Comparison of ENCODE assay signal across 10 mouse cellular contexts in the genomic region with DNA sequence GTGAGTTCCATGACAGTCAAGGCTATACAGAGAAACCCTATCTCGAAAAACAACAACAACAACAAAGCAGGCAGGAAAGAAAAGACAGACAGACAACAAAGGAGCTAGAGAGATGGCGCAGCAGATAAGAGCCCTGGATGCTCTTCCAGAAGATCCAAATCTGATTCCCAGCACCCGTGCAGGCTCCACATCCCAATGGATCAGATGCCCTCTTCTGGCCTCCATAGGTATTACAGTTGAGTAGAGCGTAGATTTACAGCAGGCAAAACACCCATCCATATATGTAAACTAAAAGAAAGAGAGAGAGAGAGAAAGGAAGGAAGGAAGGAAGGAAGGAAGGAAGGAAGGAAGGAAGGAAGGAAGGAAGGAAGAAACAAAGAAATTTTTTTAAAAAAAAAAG. TPM values are rescaled to one million over a fixed set of nuclear protein-coding genes. Genes with fewer than 3 reads are reported as not detected.
DNase-seq lines count a peak whose midpoint lies in the region; ATAC-seq and TF ChIP-seq lines count a peak whose summit lies in the region.
"Had no signal": no experiment of that assay in that cellular context is flagged by ENCODE, and none has a peak within 500 bp of the region (broad histone marks: within the 10 kb centered on the region; RNA-seq: fewer than 3 reads in every experiment).

No protein-coding gene starts in this region.

- no peaks in the 10 kb centered on the region for H3K36me3 ChIP-seq in kidney, postnatal 0 days (ENCODE audit: insufficient read depth, low read length)
- H3K36me3 ChIP-seq in CH12.LX (replicated peaks in 1 of 2; ENCODE audit: control insufficient read depth in 1 of 2, insufficient read depth in 1 of 2, low read length in 1 of 2), result no peaks in the 10 kb centered on the region
- H3K36me3 ChIP-seq in lung, embryonic 14.5 days (ENCODE audit: insufficient read depth), result no peaks in the 10 kb centered on the region
- H3K36me3 ChIP-seq in heart, embryonic 11.5 days (ENCODE audit: control insufficient read depth, insufficient read depth, low read length), result no peaks in the 10 kb centered on the region
- H3K36me3 ChIP-seq: embryonic facial prominence, embryonic 15.5 days had no signal

- TF ChIP-seq POLR2A in CH12.LX (IDR thresholded peaks at IDR 0.05; ENCODE audit: low read depth, low read length), result no peak

- H3K79me2 ChIP-seq in CH12.LX (replicated peaks; ENCODE audit: control insufficient read depth, extremely low read depth, insufficient read depth, poor library complexity, severe bottlenecking), result no peaks in the 10 kb centered on the region

- TF ChIP-seq EP300 in CH12.LX (IDR thresholded peaks at IDR 0.05; ENCODE audit: low read length), result no peak

- CTCF ChIA-PET in Patski (lab: Charles Lee), result interaction anchor here (2.2 to 2.5 kb wide), 2 partner anchors 10 to 14 kb away, joined by 6 to 9 read pairs; no protein-coding TSS in a partner anchor

- WGBS in kidney, postnatal 0 days, result 53% methylated on average over 4 of the region's 4 CpGs
- 56% methylated on average over 4 of the region's 4 CpGs for WGBS in lung, embryonic 14.5 days
- WGBS in heart, embryonic 11.5 days (ENCODE audit: insufficient replicate concordance), result 47% methylated on average over 4 of the region's 4 CpGs

- no peak overlapping the region for H3K27ac ChIP-seq in kidney, postnatal 0 days
- no peak overlapping the region for H3K27ac ChIP-seq in CH12.LX (ENCODE audit: insufficient read depth, low read depth)
- no peak overlapping the region for H3K27ac ChIP-seq in lung, embryonic 14.5 days (ENCODE audit: low read depth)
- H3K27ac ChIP-seq in heart, embryonic 11.5 days (ENCODE audit: low read depth, low read length), result no peak overlapping the region
- H3K27ac ChIP-seq: embryonic facial prominence, embryonic 15.5 days had no signal

- dilution Hi-C loops in CH12.LX (cut with MboI; ENCODE audit: extremely low pct_ligation_motif_present, extremely low pct_unique_long_range_greater_than_20kb, low sequenced_read_pairs), result no loop called here

- ATAC-seq in kidney, postnatal 0 days (replicated peaks; ENCODE audit: low FRiP score, low read depth), result no peak
- ATAC-seq in Patski, result no peak
- ATAC-seq in lung, embryonic 14.5 days (ENCODE audit: insufficient read depth), result no peak
- no peak for ATAC-seq in activated CD4-positive, CD25-positive, alpha-beta regulatory T cell, adult 4 months
- ATAC-seq in heart, embryonic 11.5 days (replicated peaks; ENCODE audit: insufficient number of reproducible peaks, low FRiP score, low TSS enrichment), result no peak

- H3K9me3 ChIP-seq in kidney, postnatal 0 days (replicated peaks; ENCODE audit: low read length), result no peaks in the 10 kb centered on the region
- H3K9me3 ChIP-seq in CH12.LX (replicated peaks; ENCODE audit: low read length), result no peaks in the 10 kb centered on the region
- H3K9me3 ChIP-seq in lung, embryonic 14.5 days (ENCODE audit: low read depth, low read length), result no peaks in the 10 kb centered on the region
- H3K9me3 ChIP-seq in heart, embryonic 11.5 days (replicated peaks; ENCODE audit: control insufficient read depth, low read length), result no peaks in the 10 kb centered on the region
- H3K9me3 ChIP-seq: embryonic facial prominence, embryonic 15.5 days had no signal

- H3K4me3 ChIP-seq in kidney, postnatal 0 days (replicated peaks; ENCODE audit: low read depth, low read length), result no peak overlapping the region
- no peak overlapping the region for H3K4me3 ChIP-seq in CH12.LX (replicated peaks in 1 of 3; ENCODE audit: low read depth in 2 of 3, low read length in 2 of 3, poor library complexity in 1 of 3)
- H3K4me3 ChIP-seq in lung, embryonic 14.5 days (ENCODE audit: low read depth, low read length), result no peak overlapping the region
- no peak overlapping the region for H3K4me3 ChIP-seq in heart, embryonic 11.5 days (ENCODE audit: low read depth, low read length)
- H3K4me3 ChIP-seq: embryonic facial prominence, embryonic 15.5 days had no signal

- POLR2A ChIA-PET in Patski (lab: Charles Lee), result no interaction called here

- peak; percentile 58 for TF ChIP-seq RAD21 in CH12.LX (IDR thresholded peaks at IDR 0.05; ENCODE audit: low read depth, low read length)

- no peaks in the 10 kb centered on the region for H3K4me1 ChIP-seq in kidney, postnatal 0 days (replicated peaks; ENCODE audit: insufficient read depth, low read length)
- H3K4me1 ChIP-seq in CH12.LX (ENCODE audit: control insufficient read depth in 1 of 2, insufficient read depth in 2 of 2), result no peaks in the 10 kb centered on the region
- no peaks in the 10 kb centered on the region for H3K4me1 ChIP-seq in lung, embryonic 14.5 days (ENCODE audit: insufficient read depth)
- H3K4me1 ChIP-seq in heart, embryonic 11.5 days (ENCODE audit: control insufficient read depth, insufficient read depth, low read length), result no peaks in the 10 kb centered on the region
- H3K4me1 ChIP-seq: embryonic facial prominence, embryonic 15.5 days had no signal

- no peaks in the 10 kb centered on the region for H3K27me3 ChIP-seq in kidney, postnatal 0 days (ENCODE audit: insufficient read depth, low read length)
- H3K27me3 ChIP-seq in CH12.LX (replicated peaks) (no peaks in the 10 kb centered on the region), Patski (no peaks in the 10 kb centered on the region)
- no peaks in the 10 kb centered on the region for H3K27me3 ChIP-seq in lung, embryonic 14.5 days (ENCODE audit: insufficient read depth, low read length)
- H3K27me3 ChIP-seq in heart, embryonic 11.5 days (ENCODE audit: control insufficient read depth, insufficient read depth, low read length), result no peaks in the 10 kb centered on the region
- H3K27me3 ChIP-seq: embryonic facial prominence, embryonic 15.5 days had no signal

- in situ Hi-C loops in CH12.LX (cut with MboI; ENCODE audit: low pct_ligation_motif_present, low pct_unique_long_range_greater_than_20kb, low sequenced_read_pairs), result no loop called here
- in situ Hi-C loops in Patski (cut with MboI; ENCODE audit: low pct_unique_long_range_greater_than_20kb), result loop anchor here (5.0 kb wide), 1 partner anchor 399 kb away; no protein-coding TSS in a partner anchor

- TF ChIP-seq CTCF in kidney, postnatal 0 days (IDR thresholded peaks at IDR 0.05; ENCODE audit: low read depth), result peak; percentile 66
- peak; percentile 38 to 59; a peak in 3 of 4 replicates for TF ChIP-seq CTCF in CH12.LX (conservative IDR thresholded peaks at IDR 0.05 in 1 of 2, IDR thresholded peaks at IDR 0.05 in 1 of 2; ENCODE audit: low read depth in 2 of 2, low read length in 2 of 2)
- TF ChIP-seq CTCF in Patski (IDR thresholded peaks at IDR 0.05), result peak; percentile 46
- TF ChIP-seq CTCF in lung, embryonic 14.5 days (IDR thresholded peaks at IDR 0.05; ENCODE audit: low read depth), result peak; percentile 67

- H3K4me2 ChIP-seq in kidney, postnatal 0 days (ENCODE audit: low read length), result no peak overlapping the region
- H3K4me2 ChIP-seq in CH12.LX (ENCODE audit: insufficient read depth, low read depth, poor library complexity, severe bottlenecking), result no peak overlapping the region
- no peak overlapping the region for H3K4me2 ChIP-seq in lung, embryonic 14.5 days
- no peak overlapping the region for H3K4me2 ChIP-seq in heart, embryonic 11.5 days
- H3K4me2 ChIP-seq: embryonic facial prominence, embryonic 15.5 days had no signal

- peak; percentile 44 for DNase-seq in kidney, postnatal 0 days (ENCODE audit: low spot score)
- DNase-seq in kidney, adult 11 months, result no peak
- DNase-seq in CH12.LX (ENCODE audit: extremely low read depth) (peak; percentile 36), Patski (ENCODE audit: low read depth, low spot score) (no peak)
- DNase-seq in lung, embryonic 14.5 days, result peak; percentile 74

- H3K9ac ChIP-seq in kidney, postnatal 0 days (ENCODE audit: low read depth, low read length), result no peak overlapping the region
- H3K9ac ChIP-seq in CH12.LX (ENCODE audit: insufficient read depth, low read depth), result no peak overlapping the region
- H3K9ac ChIP-seq in lung, embryonic 14.5 days, result no peak overlapping the region
- H3K9ac ChIP-seq in heart, embryonic 11.5 days (ENCODE audit: low read depth, low read length), result no peak overlapping the region
- H3K9ac ChIP-seq: embryonic facial prominence, embryonic 15.5 days had no signal

TF ChIP-seq in CH12.LX, 34 proteins besides CTCF, POLR2A, EP300 and RAD21:
- TF ChIP-seq SMC3 (IDR thresholded peaks at IDR 0.05; ENCODE audit: low read depth, low read length), result peak; percentile 54
- TF ChIP-seq ZKSCAN1 (IDR thresholded peaks at IDR 0.05; ENCODE audit: borderline replicate concordance, low read depth, low read length), result no peak

RNA-seq across cellular contexts. Expression of a gene that starts 51.2 kb away (rescaled TPM):
- polyA plus RNA-seq in kidney, postnatal 0 days (2015; fragmentation: Nextera tagmentation; extraction: Ambion mirVana), result not detected in 2 replicates
- total RNA-seq in CH12.LX (2012; rRNA removed) (not detected in 2 replicates), CH12.LX (2014; rRNA removed) (not detected in 2 replicates)
- polyA plus RNA-seq in CH12.LX (2012; ENCODE audit: insufficient read length, low read depth) (0.13 TPM in 1 of 2 replicates, not detected in the other), Patski (2021) (not detected)
- 0.09 TPM in 1 of 2 replicates, not detected in the other for polyA plus RNA-seq in lung, embryonic 14.5 days (2014; fragmentation: Nextera tagmentation; extraction: Ambion mirVana)
- polyA plus RNA-seq in activated CD4-positive, CD25-positive, alpha-beta regulatory T cell, adult 4 months (2017; shearing (Covaris generic)), result not detected
- polyA plus RNA-seq in heart, embryonic 11.5 days (2014; fragmentation: Nextera tagmentation; extraction: Ambion mirVana), result not detected in 2 replicates
- total RNA-seq: hematopoietic stem cell, adult 5-6 weeks had no signal
- polyA plus RNA-seq: embryonic facial prominence, embryonic 15.5 days; liver, embryonic 16.5 days had no signal

Comparison
In these comparisons a context has a peak if more than half of its experiments do, and no peak if none do; other contexts are left out.
1. DNase-seq: peak in kidney, postnatal 0 days (single experiment), CH12.LX (single experiment) and lung, embryonic 14.5 days (single experiment); none in kidney, adult 11 months (single experiment) and Patski (single experiment).
2. Peak in every context shown above with its lines, with median percentiles within 50 percentile points of each other: CTCF ChIP-seq.